Comparison of ENCODE assay signal across 20 mouse cellular contexts in genomic region chr2:170733671-170734070, GRCm38 (mm10). TPM values are rescaled to one million over a fixed set of nuclear protein-coding genes. Genes with fewer than 3 reads are reported as not detected.
DNase-seq lines count a peak whose midpoint lies in the region; ATAC-seq and TF ChIP-seq lines count a peak whose summit lies in the region.
"Had no signal": no experiment of that assay in that cellular context is flagged by ENCODE, and none has a peak within 500 bp of the region (broad histone marks: within the 10 kb centered on the region; RNA-seq: fewer than 3 reads in every experiment).

No protein-coding gene starts in this region.

- H3K9me3 ChIP-seq in forebrain, embryonic 15.5 days: no peaks in the 10 kb centered on the region
- no peaks in the 10 kb centered on the region for H3K9me3 ChIP-seq in forebrain, embryonic 10.5 days
- H3K9me3 ChIP-seq in hindbrain, embryonic 16.5 days (ENCODE audit: control insufficient read depth, low read length): no peaks in the 10 kb centered on the region
- no peaks in the 10 kb centered on the region for H3K9me3 ChIP-seq in midbrain, embryonic 15.5 days
- H3K9me3 ChIP-seq in kidney, embryonic 15.5 days (replicated peaks): no peaks in the 10 kb centered on the region
- H3K9me3 ChIP-seq: embryonic facial prominence, embryonic 12.5 days; limb, embryonic 15.5 days; stomach, embryonic 15.5 days had no signal

- H3K4me3 ChIP-seq in forebrain, embryonic 15.5 days: peak overlapping the region; percentile 53
- H3K4me3 ChIP-seq in forebrain, embryonic 10.5 days: no peak overlapping the region
- peak overlapping the region; percentile 28 for H3K4me3 ChIP-seq in hindbrain, embryonic 16.5 days (ENCODE audit: low read length)
- peak overlapping the region; percentile 68; the same call in 1 of the 2 replicates for H3K4me3 ChIP-seq in midbrain, embryonic 15.5 days
- no peak overlapping the region for H3K4me3 ChIP-seq in kidney, embryonic 15.5 days (replicated peaks)
- H3K4me3 ChIP-seq: embryonic facial prominence, embryonic 12.5 days; limb, embryonic 15.5 days; stomach, embryonic 15.5 days had no signal

- no peak for TF ChIP-seq CTCF in brain, embryonic 14.5 days (IDR thresholded peaks at IDR 0.05; ENCODE audit: borderline replicate concordance, extremely low read depth, insufficient read depth, insufficient read length)

- H3K27ac ChIP-seq in forebrain, embryonic 15.5 days (replicated peaks): 0 out of 2 replicates have a peak overlapping the region, but pooled peaks have one; percentile 25
- H3K27ac ChIP-seq in forebrain, embryonic 10.5 days: no peak overlapping the region
- H3K27ac ChIP-seq in hindbrain, embryonic 16.5 days (ENCODE audit: low read depth, low read length): no peak overlapping the region
- H3K27ac ChIP-seq in midbrain, embryonic 15.5 days: no peak overlapping the region
- no peak overlapping the region for H3K27ac ChIP-seq in kidney, embryonic 15.5 days
- H3K27ac ChIP-seq: embryonic facial prominence, embryonic 12.5 days; limb, embryonic 15.5 days; stomach, embryonic 15.5 days had no signal

- no peaks in the 10 kb centered on the region for H3K27me3 ChIP-seq in forebrain, embryonic 15.5 days
- H3K27me3 ChIP-seq in forebrain, embryonic 10.5 days (ENCODE audit: poor library complexity, severe bottlenecking): peaks cover 38% of the 10 kb centered on the region
- H3K27me3 ChIP-seq in hindbrain, embryonic 16.5 days (replicated peaks; ENCODE audit: control insufficient read depth, insufficient read depth, low read length): no peaks in the 10 kb centered on the region
- H3K27me3 ChIP-seq in midbrain, embryonic 15.5 days (replicated peaks): no peaks in the 10 kb centered on the region
- H3K27me3 ChIP-seq in kidney, embryonic 15.5 days: peaks cover 36% of the 10 kb centered on the region
- H3K27me3 ChIP-seq: CH12.LX had no signal

- TF ChIP-seq POLR2A in brain, embryonic 14.5 days (IDR thresholded peaks at IDR 0.05; ENCODE audit: borderline replicate concordance, extremely low read depth, insufficient read depth, insufficient read length, poor library complexity, severe bottlenecking): no peak

- H3K9ac ChIP-seq in forebrain, embryonic 15.5 days (replicated peaks): no peak overlapping the region
- H3K9ac ChIP-seq in hindbrain, embryonic 16.5 days (ENCODE audit: low read depth, low read length): no peak overlapping the region
- H3K9ac ChIP-seq in midbrain, embryonic 15.5 days: no peak overlapping the region
- no peak overlapping the region for H3K9ac ChIP-seq in kidney, embryonic 15.5 days
- H3K9ac ChIP-seq: embryonic facial prominence, embryonic 12.5 days; limb, embryonic 15.5 days; stomach, embryonic 15.5 days had no signal

- no peak for DNase-seq in forebrain, embryonic 10.5 days (ENCODE audit: extremely low spot score, low spot score)
- peak; percentile 75 for DNase-seq in brain, embryonic 14.5 days (ENCODE audit: low read depth)
- no peak for DNase-seq in lung, postnatal 10 days
- no peak for DNase-seq in embryo, embryonic 10 days (ENCODE audit: low spot score)
- DNase-seq: cerebellum, adult 18-20 months; cerebellum, postnatal 36 days; heart, postnatal 4 days; kidney, adult 18-20 months; kidney, postnatal 25 days; lung, adult 18-20 months; lung, postnatal 4 days; thymus, adult 2 months had no signal

- no peaks in the 10 kb centered on the region for H3K36me3 ChIP-seq in forebrain, embryonic 15.5 days
- H3K36me3 ChIP-seq in forebrain, embryonic 10.5 days (replicated peaks): no peaks in the 10 kb centered on the region
- no peaks in the 10 kb centered on the region for H3K36me3 ChIP-seq in hindbrain, embryonic 16.5 days (ENCODE audit: control insufficient read depth, insufficient read depth, low read length)
- no peaks in the 10 kb centered on the region for H3K36me3 ChIP-seq in midbrain, embryonic 15.5 days (replicated peaks)
- H3K36me3 ChIP-seq in kidney, embryonic 15.5 days: no peaks in the 10 kb centered on the region
- H3K36me3 ChIP-seq: embryonic facial prominence, embryonic 12.5 days; limb, embryonic 15.5 days; stomach, embryonic 15.5 days had no signal

- WGBS in forebrain, embryonic 15.5 days: 75% methylated on average over 1 of the region's 1 CpGs
- 82% methylated on average over 1 of the region's 1 CpGs for WGBS in forebrain, embryonic 10.5 days
- 55% methylated on average over 1 of the region's 1 CpGs for WGBS in hindbrain, embryonic 16.5 days
- 74% methylated on average over 1 of the region's 1 CpGs for whole genome bisulfite sequencing in midbrain, embryonic 15.5 days
- 92% methylated on average over 1 of the region's 1 CpGs for WGBS in kidney, embryonic 15.5 days

- peaks cover 32% of the 10 kb centered on the region for H3K4me1 ChIP-seq in forebrain, embryonic 15.5 days
- H3K4me1 ChIP-seq in forebrain, embryonic 10.5 days: peaks cover 20% of the 10 kb centered on the region
- H3K4me1 ChIP-seq in hindbrain, embryonic 16.5 days (ENCODE audit: control insufficient read depth, insufficient read depth, low read depth, low read length): peaks cover 4% of the 10 kb centered on the region
- peaks cover 34% of the 10 kb centered on the region for H3K4me1 ChIP-seq in midbrain, embryonic 15.5 days
- H3K4me1 ChIP-seq in kidney, embryonic 15.5 days: peaks cover 15% of the 10 kb centered on the region

- ATAC-seq in forebrain, embryonic 15.5 days (replicated peaks): no peak
- ATAC-seq in hindbrain, embryonic 16.5 days: no peak
- ATAC-seq in midbrain, embryonic 15.5 days (replicated peaks): no peak
- no peak for ATAC-seq in kidney, embryonic 15.5 days (replicated peaks; ENCODE audit: low FRiP score)

- peak overlapping the region; percentile 68 for H3K4me2 ChIP-seq in forebrain, embryonic 15.5 days (replicated peaks)
- H3K4me2 ChIP-seq in hindbrain, embryonic 16.5 days (ENCODE audit: low read length): peak overlapping the region; percentile 86
- H3K4me2 ChIP-seq in midbrain, embryonic 15.5 days: peak overlapping the region; percentile 82
- no peak overlapping the region for H3K4me2 ChIP-seq in kidney, embryonic 15.5 days
- H3K4me2 ChIP-seq: limb, embryonic 15.5 days; stomach, embryonic 15.5 days had no signal

RNA-seq across cellular contexts. Expression of gene Dok5, which starts 2.1 kb away (rescaled TPM):
- polyA plus RNA-seq in forebrain, embryonic 15.5 days (2015; fragmentation: Nextera tagmentation; extraction: Ambion mirVana): 73.9 and 76.7 TPM in 2 replicates
- 4.6 and 6.1 TPM in 2 replicates for polyA plus RNA-seq in forebrain, embryonic 10.5 days (2016; fragmentation: Nextera tagmentation; extraction: Ambion mirVana)
- 30.6 and 35.0 TPM in 2 replicates for polyA plus RNA-seq in brain, embryonic 14.5 days (2012; rRNA removed)
- polyA plus RNA-seq in hindbrain, embryonic 16.5 days (2015; fragmentation: Nextera tagmentation; extraction: Ambion mirVana): 62.3 and 64.5 TPM in 2 replicates
- polyA plus RNA-seq in midbrain, embryonic 15.5 days (2015; fragmentation: Nextera tagmentation; extraction: Ambion mirVana): 52.9 and 55.1 TPM in 2 replicates
- polyA plus RNA-seq in kidney, embryonic 15.5 days (2015; fragmentation: Nextera tagmentation; extraction: Ambion mirVana): 1.8 and 2.2 TPM in 2 replicates

Comparison
In these comparisons a context has a peak if more than half of its experiments do, and no peak if none do; other contexts are left out.
1. H3K4me3 ChIP-seq: peak in forebrain, embryonic 15.5 days (single experiment), hindbrain, embryonic 16.5 days (single experiment) and midbrain, embryonic 15.5 days (single experiment); none in forebrain, embryonic 10.5 days (single experiment) and kidney, embryonic 15.5 days (single experiment).